In genomic region chr2:5040281-5041161, GRCm38 (mm10) we compare ENCODE assay signal across 19 mouse cellular contexts. TPM values are rescaled to one million over a fixed set of nuclear protein-coding genes. Genes with fewer than 3 reads are reported as not detected.
DNase-seq lines count a peak whose midpoint lies in the region; ATAC-seq and TF ChIP-seq lines count a peak whose summit lies in the region.
"Had no signal": no experiment of that assay in that cellular context is flagged by ENCODE, and none has a peak within 500 bp of the region (broad histone marks: within the 10 kb centered on the region; RNA-seq: fewer than 3 reads in every experiment).

No protein-coding gene starts in this region.

- H3K4me2 ChIP-seq in liver, embryonic 14.5 days (ENCODE audit: low read depth) = no peak overlapping the region
- no peak overlapping the region for H3K4me2 ChIP-seq in stomach, embryonic 16.5 days (ENCODE audit: low read depth, low read length)
- H3K4me2 ChIP-seq: forebrain, embryonic 15.5 days; heart, embryonic 12.5 days; limb, embryonic 13.5 days; midbrain, embryonic 12.5 days had no signal

- TF ChIP-seq EP300 in liver, embryonic 14.5 days (IDR thresholded peaks at IDR 0.05; ENCODE audit: low read depth) = peak; percentile 48

- TF ChIP-seq CTCF in liver, embryonic 14.5 days (IDR thresholded peaks at IDR 0.05; ENCODE audit: low read depth) = no peak

- peaks cover 20% of the 10 kb centered on the region for H3K36me3 ChIP-seq in liver, embryonic 14.5 days (replicated peaks; ENCODE audit: control insufficient read depth, insufficient read depth, low read depth)
- H3K36me3 ChIP-seq in stomach, embryonic 16.5 days (ENCODE audit: control insufficient read depth, insufficient read depth, low read length) = no peaks in the 10 kb centered on the region
- H3K36me3 ChIP-seq: forebrain, embryonic 15.5 days; heart, embryonic 12.5 days; limb, embryonic 13.5 days; midbrain, embryonic 12.5 days had no signal

- DNase-seq in heart, adult 11 months = peak; percentile 69
- no peak for DNase-seq in heart, postnatal 36 days
- DNase-seq in MEL-GATA-1-ER (ENCODE audit: extremely low read depth, low read depth) = peak; percentile 64
- no peak for DNase-seq in liver, embryonic 14.5 days (ENCODE audit: low read depth in 3 of 3, low spot score in 3 of 3)
- DNase-seq in cerebellum, postnatal 4 days (ENCODE audit: low spot score in 2 of 2) = no peak
- no peak for DNase-seq in kidney, adult 8-10 months
- DNase-seq: cerebellum, adult 9-11 months; heart, postnatal 4 days; lung, postnatal 10 days; retina, postnatal 1 day; thymus, postnatal 25 days had no signal

- no peak for ATAC-seq in liver, embryonic 14.5 days (ENCODE audit: insufficient read depth)
- ATAC-seq in stomach, embryonic 16.5 days (ENCODE audit: insufficient read depth, low FRiP score) = no peak
- ATAC-seq: activated CD4-positive, CD25-positive, alpha-beta regulatory T cell, adult 4 months; forebrain, embryonic 15.5 days had no signal

- no peak overlapping the region for H3K4me3 ChIP-seq in liver, embryonic 14.5 days (ENCODE audit: insufficient read depth in 1 of 2, low read depth in 2 of 2, low read length in 2 of 2)
- H3K4me3 ChIP-seq in stomach, embryonic 16.5 days (replicated peaks; ENCODE audit: low read length) = no peak overlapping the region
- H3K4me3 ChIP-seq: forebrain, embryonic 15.5 days; heart, embryonic 12.5 days; limb, embryonic 13.5 days; midbrain, embryonic 12.5 days; myocyte had no signal

- 0 out of 2 replicates have a peak overlapping the region, but pooled peaks have one; percentile 11 for H3K27ac ChIP-seq in liver, embryonic 14.5 days
- H3K27ac ChIP-seq in stomach, embryonic 16.5 days (ENCODE audit: low read length) = peak overlapping the region; percentile 78
- H3K27ac ChIP-seq: forebrain, embryonic 15.5 days; limb, embryonic 13.5 days; midbrain, embryonic 12.5 days had no signal

- H3K27me3 ChIP-seq in liver, embryonic 14.5 days (ENCODE audit: control insufficient read depth, insufficient read depth, low read length) = no peaks in the 10 kb centered on the region
- no peaks in the 10 kb centered on the region for H3K27me3 ChIP-seq in stomach, embryonic 16.5 days (ENCODE audit: control insufficient read depth, insufficient read depth, low read length)
- H3K27me3 ChIP-seq: forebrain, embryonic 15.5 days; heart, embryonic 12.5 days; limb, embryonic 13.5 days; midbrain, embryonic 12.5 days had no signal

- peaks cover 40 to 45% of the 10 kb centered on the region in 2 experiments for H3K4me1 ChIP-seq in liver, embryonic 14.5 days (replicated peaks; ENCODE audit: control insufficient read depth in 2 of 2, insufficient read depth in 2 of 2, low read length in 1 of 2)
- peaks cover 2% of the 10 kb centered on the region; the same call in 1 of the 2 replicates for H3K4me1 ChIP-seq in stomach, embryonic 16.5 days (ENCODE audit: control insufficient read depth, insufficient read depth, low read length)

- WGBS in liver, embryonic 14.5 days (ENCODE audit: insufficient replicate concordance) = 40% methylated on average over 12 of the region's 12 CpGs
- 67% methylated on average over 12 of the region's 12 CpGs for WGBS in stomach, embryonic 16.5 days

- H3K9me3 ChIP-seq in liver, embryonic 14.5 days (ENCODE audit: control insufficient read depth, low read length) = no peaks in the 10 kb centered on the region
- no peaks in the 10 kb centered on the region for H3K9me3 ChIP-seq in stomach, embryonic 16.5 days (replicated peaks; ENCODE audit: control insufficient read depth, low read length)
- H3K9me3 ChIP-seq: forebrain, embryonic 15.5 days; heart, embryonic 12.5 days; limb, embryonic 13.5 days; midbrain, embryonic 12.5 days had no signal

- H3K9ac ChIP-seq in liver, embryonic 14.5 days (replicated peaks) = no peak overlapping the region
- H3K9ac ChIP-seq in stomach, embryonic 16.5 days (ENCODE audit: low read length) = no peak overlapping the region
- H3K9ac ChIP-seq: forebrain, embryonic 15.5 days; heart, embryonic 12.5 days; limb, embryonic 13.5 days; midbrain, embryonic 12.5 days had no signal

- intact Hi-C loops in heart, postnatal 36 days (cut with DNase I) = no loop called here

RNA-seq across cellular contexts. Expression of gene Optn, which starts 23.3 kb away (rescaled TPM):
- 10 to 100 TPM; 64.7 to 65.2 TPM for total RNA-seq in heart, postnatal 36 days (2021)
- polyA plus RNA-seq in liver, embryonic 14.5 days (2012; rRNA removed) = 3.5 and 6.4 TPM in 2 replicates
- 15.3 and 15.6 TPM in 2 replicates for polyA plus RNA-seq in liver, embryonic 14.5 days (2014; fragmentation: Nextera tagmentation; extraction: Ambion mirVana)
- 17.6 and 18.6 TPM in 2 replicates for polyA plus RNA-seq in stomach, embryonic 16.5 days (2015; fragmentation: Nextera tagmentation; extraction: Ambion mirVana)

RNA-seq across cellular contexts. Expression of gene Mcm10, which starts 27.9 kb away (rescaled TPM):
- under 1 TPM; 0.11 to 0.33 TPM for total RNA-seq in heart, postnatal 36 days (2021)
- polyA plus RNA-seq in liver, embryonic 14.5 days (2012; rRNA removed) = 24.6 and 32.3 TPM in 2 replicates
- polyA plus RNA-seq in liver, embryonic 14.5 days (2014; fragmentation: Nextera tagmentation; extraction: Ambion mirVana) = 35.2 and 37.2 TPM in 2 replicates
- polyA plus RNA-seq in stomach, embryonic 16.5 days (2015; fragmentation: Nextera tagmentation; extraction: Ambion mirVana) = 25.1 and 26.4 TPM in 2 replicates
- total RNA-seq: gastrocnemius, adult 8-10 months had no signal

Comparison
In these comparisons a context has a peak if more than half of its experiments do, and no peak if none do; other contexts are left out.
1. DNase-seq: peak in heart, adult 11 months (single experiment) and MEL-GATA-1-ER (single experiment); none in heart, postnatal 36 days (0 of 2), liver, embryonic 14.5 days (0 of 3), cerebellum, postnatal 4 days (0 of 2) and kidney, adult 8-10 months (0 of 2).